Mouse (Mus musculus) urinary bladder, postnatal 14 days (tissue): ENCODE results near the gene Psg18.
"Not testable (repeated sequence)": the region's sequence is repeated elsewhere in the genome, so short reads cannot be mapped to it uniquely, and the experiment has no call there.

ENCODE experiments used
- DNase-seq: peaks from one replicate; pipeline ENCODE4 v3.0.0; 2021; ENCODE audit warnings: low spot score

The Psg18 gene

DNA sequence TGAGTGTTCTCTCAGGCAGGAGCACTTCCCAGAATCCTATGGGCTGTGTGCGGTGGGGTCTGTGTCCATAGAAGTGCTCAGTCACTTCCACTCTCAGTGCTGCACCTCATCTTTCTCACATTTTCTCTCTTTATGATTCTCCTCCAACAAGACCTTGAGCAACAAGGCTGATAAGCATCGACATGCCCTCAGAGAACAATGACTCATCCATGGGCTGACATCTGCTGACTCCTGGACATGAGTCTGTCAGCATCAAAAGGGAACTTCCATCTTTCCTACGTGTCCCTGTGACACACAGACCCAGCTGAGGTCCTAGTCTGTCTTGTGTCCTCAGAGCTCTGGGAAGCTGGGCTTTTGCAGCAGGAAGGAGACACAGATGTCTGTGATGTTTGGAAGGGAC is at the start of gene Psg18:
Psg18 (minus strand) TSS at position 101 of the 400 bp plus-strand sequence.
- not testable (repeated sequence) for DNase-seq

DNA sequence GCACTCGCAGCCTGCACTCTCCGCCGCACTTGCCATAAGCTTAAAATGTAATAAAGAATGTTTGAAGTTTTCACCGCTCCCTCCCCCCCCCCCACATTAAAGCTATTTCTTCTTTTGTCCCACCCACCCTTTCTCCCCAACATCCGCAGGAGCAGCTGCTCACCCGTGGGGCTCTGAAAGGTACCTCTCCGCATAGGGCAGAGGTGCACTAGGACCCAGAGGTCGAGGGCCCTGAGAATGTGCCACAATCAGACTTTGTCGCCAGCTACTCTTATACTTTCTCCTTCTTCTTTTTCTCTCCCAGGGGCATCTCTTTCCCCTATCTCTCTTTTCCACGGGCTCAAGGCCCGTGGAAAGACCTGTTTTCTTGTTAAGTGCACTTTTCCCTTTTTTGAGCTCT is 48.6 kb upstream of the Psg18 start:
- DNase-seq: no peak

DNA sequence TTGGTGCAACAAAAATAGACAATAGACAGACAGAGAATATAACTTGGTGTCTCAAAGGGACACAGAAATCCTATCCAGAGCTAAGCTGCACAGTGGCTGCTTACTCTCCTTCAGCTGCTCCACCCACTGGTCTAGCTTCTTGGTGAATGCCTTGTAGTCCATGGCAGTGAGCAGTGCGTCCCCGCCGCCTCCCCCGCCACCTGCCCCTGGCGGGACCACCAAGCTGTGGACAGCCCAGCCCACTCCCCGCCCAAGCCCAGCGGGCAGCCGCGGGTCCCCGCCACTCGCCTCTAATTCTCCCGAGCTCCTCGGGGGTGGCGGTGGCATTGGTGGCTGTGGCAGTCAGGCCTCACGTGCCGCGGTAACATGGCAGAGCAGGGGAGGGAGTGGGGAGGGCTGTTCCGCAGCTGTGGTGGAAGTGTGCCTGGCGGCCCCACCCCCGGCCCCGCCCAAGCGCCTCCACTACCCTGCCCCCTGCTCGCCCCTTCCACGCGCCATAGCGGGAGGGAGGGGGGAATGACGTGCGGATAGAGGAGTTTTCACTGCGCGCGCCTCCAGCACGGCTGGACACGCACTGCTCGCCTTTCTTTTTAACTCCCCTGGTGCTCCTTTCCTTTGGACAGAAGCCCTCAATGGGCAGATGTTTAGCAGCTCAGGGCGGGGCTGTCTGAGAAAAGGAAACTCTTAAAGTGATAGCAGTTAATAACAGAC is 47.9 kb upstream of the Psg18 start:
- DNase-seq: no peak

DNA sequence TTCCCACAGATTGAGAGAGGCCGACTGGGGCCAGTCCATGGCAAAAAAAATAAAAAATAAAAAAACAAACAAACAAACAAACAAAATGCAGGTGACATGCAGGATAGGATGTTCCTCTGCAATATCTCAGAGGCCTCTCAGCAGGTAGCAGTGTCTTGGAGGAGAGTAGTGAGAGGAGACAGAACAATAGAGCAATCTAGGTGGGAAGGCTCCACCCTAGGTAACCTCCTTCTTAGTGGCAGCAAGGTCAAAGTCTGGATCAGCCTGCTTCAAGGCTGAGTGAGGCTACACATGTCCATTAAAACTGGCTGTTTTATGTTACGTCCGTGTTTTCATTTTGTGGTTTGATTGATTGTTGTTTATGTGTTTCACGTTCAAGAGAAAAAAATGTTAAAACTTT is 36.7 kb upstream of the Psg18 start:
- DNase-seq: not testable (repeated sequence)

DNA sequence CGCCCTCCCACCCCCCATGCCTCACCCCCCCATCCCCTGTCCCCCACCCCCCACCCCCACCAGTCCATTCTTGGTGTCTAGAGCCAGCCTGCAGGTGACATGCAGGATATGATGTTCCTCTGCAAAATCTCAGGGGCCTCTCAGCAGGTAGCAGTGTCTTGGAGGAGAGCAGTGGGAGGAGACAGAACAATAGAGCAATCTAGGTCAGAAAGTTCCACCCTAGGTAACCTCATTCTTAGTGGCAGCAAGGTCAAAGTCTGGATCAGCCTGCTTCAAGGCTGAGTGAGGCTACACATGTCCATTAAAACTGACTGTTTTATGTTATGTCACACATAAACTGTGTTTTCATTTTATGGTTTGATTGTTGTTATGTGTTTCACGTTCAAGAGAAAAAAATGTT is 23.5 kb upstream of the Psg18 start:
- no peak for DNase-seq

DNA sequence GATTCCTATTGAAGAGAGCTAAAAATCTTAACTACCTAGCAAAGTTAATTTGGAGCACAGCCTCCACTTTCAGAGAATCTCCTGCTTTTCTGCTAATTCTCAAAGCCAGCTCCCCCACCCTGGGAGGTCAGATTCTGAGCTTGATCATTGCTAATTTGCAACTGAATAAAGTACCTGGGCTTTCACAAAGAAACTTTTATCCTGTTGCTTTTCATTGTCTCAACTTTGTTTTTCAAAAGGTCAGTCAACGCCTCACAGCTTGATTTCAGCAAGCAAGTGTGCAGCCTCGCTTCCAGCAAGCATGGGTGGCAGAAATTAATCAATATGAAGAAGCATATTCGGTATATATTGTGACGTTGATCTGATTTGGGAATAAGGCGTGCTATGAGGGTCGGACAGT is 19.4 kb downstream of the Psg18 start:
- DNase-seq: not testable (repeated sequence)
